Mouse (Mus musculus): ENCODE results near the gene Smoc1. TPM values are rescaled to one million over a fixed set of nuclear protein-coding genes. Genes with fewer than 3 reads are reported as not detected.

Smoc1 gene
- polyA plus RNA-seq, 1 experiment: 2.9 TPM

DNA sequence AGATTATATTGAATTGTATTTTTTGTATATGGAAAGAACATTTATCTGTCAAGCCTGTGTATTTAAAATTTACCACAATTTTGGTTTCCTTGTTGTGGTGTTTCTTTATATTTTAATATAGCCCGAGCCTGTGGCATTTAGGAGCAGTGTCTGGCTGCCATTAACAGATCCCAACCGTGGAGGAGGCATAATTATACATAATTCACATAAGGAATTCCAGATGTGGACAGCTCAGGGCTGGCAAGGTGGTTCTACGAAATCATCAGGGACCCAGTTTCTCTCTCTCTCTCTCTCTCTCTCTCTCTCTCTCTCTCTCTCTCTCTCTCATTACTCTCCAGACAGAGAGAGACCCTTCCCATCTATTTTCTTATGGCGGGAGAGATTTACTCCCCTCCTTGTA, 31.0 kb downstream of the Smoc1 start:
- H3K27ac ChIP-seq (ENCODE audit: insufficient read depth, low read depth, low read length): no peak overlapping the region
- WGBS: 59% methylated on average over 4 of the region's 4 CpGs
- no peaks in the 10 kb centered on the region for H3K4me1 ChIP-seq (ENCODE audit: control insufficient read depth, insufficient read depth, low read length)
- H3K4me3 ChIP-seq (ENCODE audit: insufficient read depth, low read depth, low read length): no peak overlapping the region
- TF ChIP-seq CTCF (conservative IDR thresholded peaks at IDR 0.05; ENCODE audit: insufficient read depth, insufficient read length, low read depth, low read length): no peak
- no peak for TF ChIP-seq POLR2A (IDR thresholded peaks at IDR 0.05; ENCODE audit: low read depth, low read length)
- DNase-seq: no peak
- H3K27me3 ChIP-seq (replicated peaks; ENCODE audit: control insufficient read depth, insufficient read depth, low read length): no peaks in the 10 kb centered on the region
- no peaks in the 10 kb centered on the region for H3K36me3 ChIP-seq (ENCODE audit: control insufficient read depth, insufficient read depth, low read length)

DNA sequence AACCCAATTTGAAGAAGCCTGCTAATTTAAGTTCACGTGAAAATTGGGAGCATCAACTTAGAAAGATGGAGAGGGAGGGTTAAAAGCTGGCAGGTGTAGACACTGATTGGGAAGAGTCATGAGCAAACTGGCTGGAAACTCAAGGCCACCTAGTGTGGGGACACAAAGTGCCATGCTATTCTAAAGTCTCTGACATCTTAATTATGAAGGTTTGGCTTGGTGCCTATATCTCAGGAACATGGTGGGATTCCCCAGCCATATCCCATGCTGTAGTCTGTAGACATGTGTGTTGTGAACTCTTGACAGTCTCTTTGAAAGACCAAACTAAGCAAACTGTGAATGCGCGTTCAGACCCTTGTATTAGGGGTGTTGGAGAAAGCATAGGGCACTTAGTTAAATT, 32.0 kb downstream of the Smoc1 start:
- DNase-seq: no peak
- Histone ChIP-seq H3K27ac (ENCODE audit: insufficient read depth, low read depth, low read length) (no peak overlapping the region), H3K27me3 (replicated peaks; ENCODE audit: control insufficient read depth, insufficient read depth, low read length) (no peaks in the 10 kb centered on the region), H3K4me1 (ENCODE audit: control insufficient read depth, insufficient read depth, low read length) (no peaks in the 10 kb centered on the region), H3K4me3 (ENCODE audit: insufficient read depth, low read depth, low read length) (no peak overlapping the region), H3K36me3 (ENCODE audit: control insufficient read depth, insufficient read depth, low read length) (no peaks in the 10 kb centered on the region)
- 93% methylated on average over 3 of the region's 3 CpGs for WGBS
- TF ChIP-seq CTCF (conservative IDR thresholded peaks at IDR 0.05; ENCODE audit: insufficient read depth, insufficient read length, low read depth, low read length) (no peak), POLR2A (IDR thresholded peaks at IDR 0.05; ENCODE audit: low read depth, low read length) (no peak)

DNA sequence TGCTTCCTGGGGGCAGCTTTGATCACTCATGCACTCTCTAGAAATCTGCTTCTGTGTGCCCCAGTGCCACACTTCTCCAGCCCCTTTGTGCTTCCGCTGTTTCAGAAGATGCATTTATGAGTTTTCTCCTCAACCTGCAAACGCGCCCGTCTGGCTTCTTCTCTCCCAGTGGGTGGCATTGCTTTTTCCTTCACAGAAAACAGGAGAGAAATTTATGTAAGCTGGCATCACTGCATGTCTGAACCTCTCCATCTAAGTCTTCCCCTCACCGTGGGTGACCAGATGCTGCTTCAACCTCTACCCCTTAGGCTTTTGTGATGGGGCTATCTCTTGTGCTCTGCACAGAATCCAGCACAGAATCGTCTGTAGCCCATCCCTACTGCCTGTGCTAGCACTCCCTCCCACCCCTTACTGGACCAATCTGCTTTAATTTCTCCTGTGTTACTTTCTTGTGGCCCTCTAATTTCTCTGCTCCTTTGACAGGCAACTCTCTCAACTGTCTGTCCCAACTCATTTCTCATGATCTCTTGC, 35.3 kb downstream of the Smoc1 start:
- WGBS: 74% methylated on average over 6 of the region's 6 CpGs
- H3K4me3 ChIP-seq (ENCODE audit: insufficient read depth, low read depth, low read length): no peak overlapping the region
- no peak for TF ChIP-seq CTCF (conservative IDR thresholded peaks at IDR 0.05; ENCODE audit: insufficient read depth, insufficient read length, low read depth, low read length)
- TF ChIP-seq POLR2A (IDR thresholded peaks at IDR 0.05; ENCODE audit: low read depth, low read length): no peak
- H3K27ac ChIP-seq (ENCODE audit: insufficient read depth, low read depth, low read length): no peak overlapping the region
- H3K36me3 ChIP-seq (ENCODE audit: control insufficient read depth, insufficient read depth, low read length): no peaks in the 10 kb centered on the region
- no peak for DNase-seq
- no peaks in the 10 kb centered on the region for H3K4me1 ChIP-seq (ENCODE audit: control insufficient read depth, insufficient read depth, low read length)
- H3K27me3 ChIP-seq (replicated peaks; ENCODE audit: control insufficient read depth, insufficient read depth, low read length): no peaks in the 10 kb centered on the region; the same call in 1 of the 2 replicates

DNA sequence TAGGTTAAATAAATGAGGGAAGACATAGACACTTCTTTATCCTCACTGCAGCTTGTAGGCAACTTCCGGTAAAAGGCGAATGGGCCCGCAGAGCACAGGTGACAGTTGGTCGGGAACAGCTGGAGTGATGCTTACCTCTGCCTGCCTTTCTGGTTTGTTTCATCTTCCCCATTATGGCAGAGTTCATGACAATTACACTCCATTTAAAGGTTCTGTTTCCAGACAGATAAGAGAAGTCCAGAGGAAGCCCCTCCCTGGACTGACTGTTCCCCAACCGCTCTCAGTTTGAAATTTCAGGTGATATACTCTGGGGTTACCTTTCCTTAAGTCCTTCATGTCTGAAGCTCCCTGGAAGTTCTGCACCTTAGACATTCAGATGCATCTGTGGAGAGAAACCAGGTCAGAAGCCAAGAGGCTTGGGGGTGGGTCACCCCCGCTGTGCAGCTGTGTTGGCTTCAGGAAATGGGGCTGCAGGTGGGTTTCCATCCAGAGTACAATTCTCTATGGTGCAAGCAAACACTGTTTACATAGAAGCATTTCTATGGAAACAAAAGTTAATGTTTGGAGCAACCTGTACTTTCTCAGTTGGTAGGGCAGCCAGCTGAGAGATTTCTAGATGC, 36.8 kb downstream of the Smoc1 start:
- Histone ChIP-seq H3K36me3 (ENCODE audit: control insufficient read depth, insufficient read depth, low read length) (no peaks in the 10 kb centered on the region), H3K27me3 (replicated peaks; ENCODE audit: control insufficient read depth, insufficient read depth, low read length) (no peaks in the 10 kb centered on the region; the same call in 1 of the 2 replicates), H3K27ac (ENCODE audit: insufficient read depth, low read depth, low read length) (no peak overlapping the region), H3K4me1 (ENCODE audit: control insufficient read depth, insufficient read depth, low read length) (no peaks in the 10 kb centered on the region), H3K4me3 (ENCODE audit: insufficient read depth, low read depth, low read length) (no peak overlapping the region)
- TF ChIP-seq POLR2A (IDR thresholded peaks at IDR 0.05; ENCODE audit: low read depth, low read length) (no peak), CTCF (conservative IDR thresholded peaks at IDR 0.05; ENCODE audit: insufficient read depth, insufficient read length, low read depth, low read length) (no peak)
- WGBS: 87% methylated on average over 6 of the region's 6 CpGs
- DNase-seq: no peak

DNA sequence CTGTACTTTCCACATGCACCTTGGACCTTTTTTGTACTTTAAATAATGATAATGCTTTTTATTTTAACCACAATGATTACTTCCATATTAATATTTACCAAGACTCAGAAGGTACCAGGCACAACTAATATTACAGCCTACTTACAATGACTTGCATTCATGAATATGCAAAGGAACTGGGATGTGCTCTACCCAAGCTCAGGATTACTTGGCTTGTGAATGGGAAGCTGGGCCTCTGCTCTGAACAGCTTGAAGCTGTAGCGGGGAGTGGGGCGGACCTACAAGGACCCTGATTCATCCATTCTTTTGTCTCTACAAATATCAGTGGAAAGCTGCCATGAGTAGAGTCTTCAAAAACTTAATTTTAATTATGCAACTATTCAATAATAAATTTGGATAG, 47.5 kb downstream of the Smoc1 start:
- Histone ChIP-seq H3K4me1 (ENCODE audit: control insufficient read depth, insufficient read depth, low read length) (no peaks in the 10 kb centered on the region), H3K36me3 (ENCODE audit: control insufficient read depth, insufficient read depth, low read length) (no peaks in the 10 kb centered on the region), H3K27me3 (replicated peaks; ENCODE audit: control insufficient read depth, insufficient read depth, low read length) (no peaks in the 10 kb centered on the region), H3K27ac (ENCODE audit: insufficient read depth, low read depth, low read length) (no peak overlapping the region), H3K4me3 (ENCODE audit: insufficient read depth, low read depth, low read length) (no peak overlapping the region)
- no peak for TF ChIP-seq CTCF (conservative IDR thresholded peaks at IDR 0.05; ENCODE audit: insufficient read depth, insufficient read length, low read depth, low read length)
- TF ChIP-seq POLR2A (IDR thresholded peaks at IDR 0.05; ENCODE audit: low read depth, low read length): no peak
- no peak for DNase-seq
- 93% methylated on average over 2 of the region's 2 CpGs for WGBS

DNA sequence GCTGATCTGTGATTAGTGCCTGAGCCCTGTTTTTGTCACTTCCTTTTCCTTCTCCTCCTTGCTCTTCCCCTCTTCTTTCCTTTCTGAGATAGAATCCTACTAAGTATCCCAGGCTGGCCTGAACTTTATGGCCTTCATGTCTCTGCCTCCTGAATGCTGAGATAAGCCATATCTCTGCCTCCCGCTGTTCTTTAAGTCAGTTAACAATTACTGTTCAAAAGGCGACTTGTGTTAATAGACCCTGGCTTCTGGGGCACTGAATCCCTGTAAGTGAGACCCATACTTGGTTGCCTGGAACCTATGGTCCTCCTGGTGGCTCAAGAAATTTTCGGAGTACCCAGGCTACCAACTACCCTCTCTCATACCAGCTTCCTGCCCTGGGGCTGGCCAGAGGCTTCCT, 48.3 kb downstream of the Smoc1 start:
- Histone ChIP-seq H3K27ac (ENCODE audit: insufficient read depth, low read depth, low read length) (no peak overlapping the region), H3K4me3 (ENCODE audit: insufficient read depth, low read depth, low read length) (no peak overlapping the region), H3K4me1 (ENCODE audit: control insufficient read depth, insufficient read depth, low read length) (no peaks in the 10 kb centered on the region), H3K36me3 (ENCODE audit: control insufficient read depth, insufficient read depth, low read length) (no peaks in the 10 kb centered on the region), H3K27me3 (replicated peaks; ENCODE audit: control insufficient read depth, insufficient read depth, low read length) (no peaks in the 10 kb centered on the region)
- 84% methylated on average over 3 of the region's 3 CpGs for WGBS
- TF ChIP-seq POLR2A (IDR thresholded peaks at IDR 0.05; ENCODE audit: low read depth, low read length) (no peak), CTCF (conservative IDR thresholded peaks at IDR 0.05; ENCODE audit: insufficient read depth, insufficient read length, low read depth, low read length) (no peak)
- DNase-seq: no peak

DNA sequence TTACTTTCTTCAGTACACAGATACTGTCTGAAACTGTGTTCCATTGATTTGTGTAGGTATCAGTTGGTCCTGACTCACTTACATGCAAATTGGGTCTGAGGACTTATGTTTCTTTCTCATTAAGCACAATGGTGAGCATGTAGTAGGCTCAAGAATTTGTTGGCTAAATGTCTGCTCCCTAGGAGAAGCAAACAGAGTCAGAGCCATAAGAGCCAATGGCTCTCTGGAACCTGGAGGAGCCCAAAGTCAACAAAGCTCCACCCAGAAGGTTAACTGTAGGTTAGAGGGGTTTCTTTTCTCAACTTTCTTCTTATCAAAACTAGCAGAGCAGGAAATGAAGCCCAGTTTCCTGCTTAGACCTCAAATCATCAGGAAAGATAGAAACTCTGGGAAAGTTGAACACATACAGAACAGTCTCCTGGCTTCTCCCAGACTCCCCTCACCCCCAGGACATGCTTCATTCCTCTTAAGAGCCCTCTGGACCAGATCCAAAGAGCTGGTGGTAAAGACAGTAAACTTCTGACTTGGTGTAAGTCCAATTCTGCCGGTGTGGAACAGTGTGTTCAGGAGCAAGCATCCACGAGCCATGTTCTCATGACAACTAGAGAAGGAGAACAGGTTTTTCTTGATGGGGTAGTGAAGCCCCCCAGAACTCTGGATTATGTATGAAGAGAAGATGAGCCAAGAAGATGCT, 51.5 kb downstream of the Smoc1 start:
- no peaks in the 10 kb centered on the region for H3K4me1 ChIP-seq (ENCODE audit: control insufficient read depth, insufficient read depth, low read length)
- H3K4me3 ChIP-seq (ENCODE audit: insufficient read depth, low read depth, low read length): no peak overlapping the region
- no peak for DNase-seq
- no peaks in the 10 kb centered on the region for H3K27me3 ChIP-seq (replicated peaks; ENCODE audit: control insufficient read depth, insufficient read depth, low read length)
- no peak overlapping the region for H3K27ac ChIP-seq (ENCODE audit: insufficient read depth, low read depth, low read length)
- WGBS: 53% methylated on average over 2 of the region's 2 CpGs
- no peaks in the 10 kb centered on the region for H3K36me3 ChIP-seq (ENCODE audit: control insufficient read depth, insufficient read depth, low read length)
- TF ChIP-seq CTCF (conservative IDR thresholded peaks at IDR 0.05; ENCODE audit: insufficient read depth, insufficient read length, low read depth, low read length) (no peak), POLR2A (IDR thresholded peaks at IDR 0.05; ENCODE audit: low read depth, low read length) (no peak)
